Mouse (Mus musculus) CH12.LX (cell line): ENCODE measurements around the gene Insig2.

ENCODE experiments used
- CTCF ChIP-seq, 2 experiments: IDR thresholded peaks in 1 of 2; conservative IDR thresholded peaks in 1 of 2; 2 replicates each; pipeline ENCODE4 v1.5.1; 2011 to 2012; ENCODE audit warnings: low read depth in 2 of 2, low read length in 2 of 2, improper control_type of control experiment in 1 of 2, inconsistent platforms in 1 of 2, mild to moderate bottlenecking in 1 of 2, moderate library complexity in 1 of 2
- MAX ChIP-seq: IDR thresholded peaks from 2 replicates; pipeline ENCODE4 v1.6.1; 2011; ENCODE audit warnings: low read length, improper control_type of control experiment
- NRF1 ChIP-seq: IDR thresholded peaks from 2 replicates; pipeline ENCODE4 v1.6.1; 2014; ENCODE audit warnings: low read depth, mild to moderate bottlenecking, inconsistent platforms, low read length, improper control_type of control experiment, moderate library complexity
- POLR2A ChIP-seq: IDR thresholded peaks from 2 replicates; pipeline ENCODE4 v1.6.1; 2011; ENCODE audit warnings: low read depth, mild to moderate bottlenecking, improper control_type of control experiment, low read length
- TBP ChIP-seq: conservative IDR thresholded peaks from 2 replicates; pipeline ENCODE4 v1.6.1; 2011; ENCODE audit warnings: low read depth, low read length, improper control_type of control experiment
- ZNF384 ChIP-seq: IDR thresholded peaks from 2 replicates; pipeline ENCODE4 v1.6.1; 2012; ENCODE audit warnings: low read depth, low read length, improper control_type of control experiment, inconsistent platforms

- no peak for TF ChIP-seq ZNF384
- TF ChIP-seq POLR2A = no peak
- TF ChIP-seq NRF1 = no peak
- no peak for TF ChIP-seq TBP
- TF ChIP-seq CTCF (conservative IDR thresholded peaks at IDR 0.05 in 1 of 2, IDR thresholded peaks at IDR 0.05 in 1 of 2; ENCODE audit: low read depth in 2 of 2, low read length in 2 of 2) = no peak
- no peak for TF ChIP-seq MAX
These were observed 8.9 kb downstream of the Insig2 start for GRCm38 (mm10) chr1:121323501-121323900.
